Mouse (Mus musculus): ENCODE results near the gene Celf6. TPM values are rescaled to one million over a fixed set of nuclear protein-coding genes. Genes with fewer than 3 reads are reported as not detected.

Gene Celf6
- total and polyA plus RNA-seq, 3 experiments: 0.13 TPM; not detected in 2

GRCm38 (mm10) chr9:59552610-59553009 lies 25.1 kb upstream of the Celf6 start:
- Histone ChIP-seq H3K4me3 (ENCODE audit: control insufficient read depth in 1 of 2, insufficient read depth in 1 of 2, low read depth in 2 of 2, low read length in 2 of 2) (no peak overlapping the region), H3K79me2 (ENCODE audit: control insufficient read depth, insufficient read depth, low read length, poor library complexity) (no peaks in the 10 kb centered on the region), H3K27ac (ENCODE audit: control insufficient read depth, low read depth, low read length) (no peak overlapping the region), H3K9me3 (replicated peaks; ENCODE audit: insufficient read depth, low read length) (no peaks in the 10 kb centered on the region), H3K27me3 (ENCODE audit: control insufficient read depth in 1 of 2, insufficient read depth in 2 of 2, low read length in 2 of 2) (no peaks in the 10 kb centered on the region), H3K36me3 (ENCODE audit: control insufficient read depth in 1 of 2, insufficient read depth in 2 of 2, low read length in 2 of 2) (peaks cover 2 to 13% of the 10 kb centered on the region in 2 experiments; a peak in 3 of 4 replicates), H3K4me1 (ENCODE audit: control insufficient read depth in 1 of 2, insufficient read depth in 2 of 2, low read length in 2 of 2) (peaks cover 2 to 8% of the 10 kb centered on the region in 2 experiments), H3K9ac (ENCODE audit: control insufficient read depth, low read depth, low read length, poor library complexity, severe bottlenecking) (no peak overlapping the region)
- TF ChIP-seq CHD1 (IDR thresholded peaks at IDR 0.05; ENCODE audit: low read depth, low read length) (no peak), RCOR1 (IDR thresholded peaks at IDR 0.05; ENCODE audit: low read depth, low read length) (no peak), ELF1 (IDR thresholded peaks at IDR 0.05; ENCODE audit: low read depth, low read length) (no peak), MYC (IDR thresholded peaks at IDR 0.05; ENCODE audit: low read depth, low read length) (no peak), UBTF (IDR thresholded peaks at IDR 0.05; ENCODE audit: borderline replicate concordance, insufficient read depth, low read depth, low read length) (no peak), GABPA (IDR thresholded peaks at IDR 0.05; ENCODE audit: low read depth, low read length) (no peak), MEF2A (IDR thresholded peaks at IDR 0.05; ENCODE audit: extremely low read depth, insufficient replicate concordance, low read depth, low read length, poor library complexity, severe bottlenecking) (no peak), ZMIZ1 (IDR thresholded peaks at IDR 0.05; ENCODE audit: low read depth, low read length) (no peak), TAL1 (IDR thresholded peaks at IDR 0.05; ENCODE audit: low read length) (no peak), CTCF (IDR thresholded peaks at IDR 0.05 in 2 of 3, conservative IDR thresholded peaks at IDR 0.05 in 1 of 3; ENCODE audit: control insufficient read depth in 1 of 3, insufficient read depth in 1 of 3, low read depth in 2 of 3, low read length in 3 of 3, poor library complexity in 1 of 3, severe bottlenecking in 1 of 3) (no peak), RAD21 (IDR thresholded peaks at IDR 0.05; ENCODE audit: low read depth, low read length) (no peak), EP300 (IDR thresholded peaks at IDR 0.05; ENCODE audit: low read depth in 1 of 2, low read length in 2 of 2) (no peak), MXI1 (IDR thresholded peaks at IDR 0.05; ENCODE audit: low read depth, low read length) (no peak), SMC3 (IDR thresholded peaks at IDR 0.05; ENCODE audit: low read depth, low read length) (no peak), JUND (IDR thresholded peaks at IDR 0.05; ENCODE audit: low read depth, low read length) (no peak), POLR2AphosphoS5 (IDR thresholded peaks at IDR 0.05; ENCODE audit: borderline replicate concordance, low read depth, low read length) (no peak)
- no peak for DNase-seq (ENCODE audit: low read depth, low spot score)

- Histone ChIP-seq H3K4me3 (ENCODE audit: control insufficient read depth in 1 of 2, insufficient read depth in 1 of 2, low read depth in 2 of 2, low read length in 2 of 2) (no peak overlapping the region), H3K4me1 (ENCODE audit: control insufficient read depth in 1 of 2, insufficient read depth in 2 of 2, low read length in 2 of 2) (peaks cover 0 to 4% of the 10 kb centered on the region in 2 experiments; a peak in 1 of 4 replicates), H3K79me2 (ENCODE audit: control insufficient read depth, insufficient read depth, low read length, poor library complexity) (no peaks in the 10 kb centered on the region), H3K27me3 (ENCODE audit: control insufficient read depth in 1 of 2, insufficient read depth in 2 of 2, low read length in 2 of 2) (no peaks in the 10 kb centered on the region), H3K36me3 (ENCODE audit: control insufficient read depth in 1 of 2, insufficient read depth in 2 of 2, low read length in 2 of 2) (peaks cover 2 to 4% of the 10 kb centered on the region in 2 experiments; a peak in 3 of 4 replicates), H3K27ac (ENCODE audit: control insufficient read depth, low read depth, low read length) (no peak overlapping the region), H3K9ac (ENCODE audit: control insufficient read depth, low read depth, low read length, poor library complexity, severe bottlenecking) (no peak overlapping the region), H3K9me3 (replicated peaks; ENCODE audit: insufficient read depth, low read length) (no peaks in the 10 kb centered on the region)
- DNase-seq (ENCODE audit: low read depth, low spot score): no peak
- no peak for TF ChIP-seq ELF1 (IDR thresholded peaks at IDR 0.05; ENCODE audit: low read depth, low read length)
- TF ChIP-seq NRF1 (IDR thresholded peaks at IDR 0.05; ENCODE audit: insufficient read depth, low read depth, low read length, poor library complexity, severe bottlenecking): no peak
- no peak for TF ChIP-seq ZNF384 (IDR thresholded peaks at IDR 0.05; ENCODE audit: low read depth, low read length)
- no peak for TF ChIP-seq ZC3H11A (IDR thresholded peaks at IDR 0.05; ENCODE audit: low read depth, low read length)
- TF ChIP-seq RCOR1 (IDR thresholded peaks at IDR 0.05; ENCODE audit: low read depth, low read length): no peak
- TF ChIP-seq ZKSCAN1 (IDR thresholded peaks at IDR 0.05; ENCODE audit: low read depth, low read length): no peak
Measured at GRCm38 (mm10) chr9:59553719-59554118, 24.0 kb upstream of the Celf6 start.

Measured in MEL (cell line).